Mouse (Mus musculus) layer of hippocampus, postnatal 10 days (tissue): ENCODE measurements around the gene Fasn. TPM values are rescaled to one million over a fixed set of nuclear protein-coding genes. Genes with fewer than 3 reads are reported as not detected.
"Not testable (repeated sequence)": the region's sequence is repeated elsewhere in the genome, so short reads cannot be mapped to it uniquely, and the experiment has no call there.

Source experiments
- DNase-seq, 2 experiments: peaks; one replicate each; pipeline ENCODE4 v3.0.0; 2021; ENCODE audit warnings: low spot score in 2 of 2
- total RNA-seq, 2 experiments: library from RNA; stranded (reverse); gene quantifications; 2 replicates each; pipeline ENCODE4 v1.2.3; 2021

Gene Fasn
- total RNA-seq, 2 experiments from 2014 or later: 286 to 320 TPM

DNA sequence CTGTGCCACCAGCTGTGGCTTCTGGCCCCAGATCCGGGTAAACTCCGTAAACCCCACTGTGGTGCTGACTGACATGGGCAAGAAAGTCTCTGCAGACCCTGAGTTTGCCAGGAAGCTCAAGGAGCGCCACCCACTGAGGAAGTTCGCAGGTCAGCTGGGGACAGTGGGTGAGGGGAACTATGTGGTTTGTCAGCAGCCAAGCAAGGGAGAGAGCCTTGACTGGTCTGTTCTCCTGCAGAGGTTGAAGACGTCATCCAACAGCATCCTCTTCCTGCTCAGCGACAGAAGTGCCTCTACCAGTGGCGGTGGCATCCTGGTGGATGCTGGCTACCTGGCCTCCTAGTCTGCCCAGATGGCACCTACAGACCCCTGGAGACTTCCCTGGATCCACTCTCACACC lies 57.3 kb downstream of the Fasn start:
- DNase-seq: not testable (repeated sequence)

DNA sequence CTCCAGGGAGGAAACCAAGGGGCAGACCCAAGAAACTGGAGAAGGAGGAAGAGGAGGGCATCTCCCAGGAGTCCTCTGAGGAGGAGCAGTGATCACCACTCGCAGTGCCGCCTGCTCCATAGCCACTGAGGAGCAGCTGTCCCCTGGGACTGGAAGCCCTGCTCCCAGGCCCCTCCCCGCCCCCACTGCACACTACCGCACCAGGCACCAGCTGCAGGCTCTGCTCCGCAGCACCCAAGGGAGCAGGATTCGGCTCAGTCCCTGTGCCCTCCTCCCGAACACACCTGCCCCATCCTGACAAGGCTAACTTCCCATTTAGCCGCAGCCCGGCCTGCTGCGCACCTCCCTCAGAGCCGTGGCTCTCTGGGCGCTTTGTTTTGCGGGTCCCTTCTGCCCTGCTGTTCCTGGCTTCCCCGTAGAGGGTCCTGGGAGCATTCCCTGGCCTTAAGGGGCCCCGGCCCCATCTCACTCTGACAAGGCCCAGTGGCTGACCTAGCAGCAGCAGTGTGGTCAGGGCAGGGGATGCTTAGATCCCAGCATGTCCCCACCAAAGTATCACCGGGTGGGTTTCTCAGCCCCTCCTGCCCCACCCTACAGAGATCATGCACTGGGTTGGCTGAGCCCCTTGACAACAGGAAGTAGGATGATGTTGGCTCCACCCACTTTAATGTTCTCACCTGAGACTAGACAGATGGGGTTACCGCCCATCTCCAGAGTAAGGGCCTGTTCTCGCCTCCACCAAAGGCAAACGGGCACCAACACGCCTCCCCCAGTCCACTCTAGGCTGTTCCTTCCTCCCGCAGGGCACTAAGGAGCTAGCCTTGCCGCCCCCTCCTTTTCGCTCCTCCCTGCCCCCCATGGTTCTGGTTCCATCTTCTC lies 61.0 kb downstream of the Fasn start:
- DNase-seq: not testable (repeated sequence)

DNA sequence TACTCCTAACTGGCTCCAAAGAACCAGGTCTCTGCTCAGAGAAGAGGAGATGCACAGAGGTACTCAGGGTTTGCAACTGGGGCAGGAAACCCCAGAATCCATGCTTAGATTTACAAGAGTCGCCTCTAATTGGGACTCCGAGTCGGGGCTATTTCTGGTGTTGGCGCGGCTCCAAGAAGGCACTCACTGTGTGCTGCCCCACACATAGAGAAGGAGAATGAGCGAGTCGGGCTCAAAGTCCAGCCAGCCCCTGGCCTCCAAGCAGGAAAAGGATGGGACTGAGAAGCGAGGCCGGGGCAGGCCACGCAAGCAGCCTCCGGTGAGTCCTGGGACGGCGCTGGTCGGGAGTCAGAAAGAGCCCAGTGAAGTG lies 61.7 kb downstream of the Fasn start, which contains the start of gene Hmga1b:
TSS of gene Hmga1b (plus strand) at position 123 of the 370 bp plus-strand sequence.
- DNase-seq: not testable (repeated sequence)

DNA sequence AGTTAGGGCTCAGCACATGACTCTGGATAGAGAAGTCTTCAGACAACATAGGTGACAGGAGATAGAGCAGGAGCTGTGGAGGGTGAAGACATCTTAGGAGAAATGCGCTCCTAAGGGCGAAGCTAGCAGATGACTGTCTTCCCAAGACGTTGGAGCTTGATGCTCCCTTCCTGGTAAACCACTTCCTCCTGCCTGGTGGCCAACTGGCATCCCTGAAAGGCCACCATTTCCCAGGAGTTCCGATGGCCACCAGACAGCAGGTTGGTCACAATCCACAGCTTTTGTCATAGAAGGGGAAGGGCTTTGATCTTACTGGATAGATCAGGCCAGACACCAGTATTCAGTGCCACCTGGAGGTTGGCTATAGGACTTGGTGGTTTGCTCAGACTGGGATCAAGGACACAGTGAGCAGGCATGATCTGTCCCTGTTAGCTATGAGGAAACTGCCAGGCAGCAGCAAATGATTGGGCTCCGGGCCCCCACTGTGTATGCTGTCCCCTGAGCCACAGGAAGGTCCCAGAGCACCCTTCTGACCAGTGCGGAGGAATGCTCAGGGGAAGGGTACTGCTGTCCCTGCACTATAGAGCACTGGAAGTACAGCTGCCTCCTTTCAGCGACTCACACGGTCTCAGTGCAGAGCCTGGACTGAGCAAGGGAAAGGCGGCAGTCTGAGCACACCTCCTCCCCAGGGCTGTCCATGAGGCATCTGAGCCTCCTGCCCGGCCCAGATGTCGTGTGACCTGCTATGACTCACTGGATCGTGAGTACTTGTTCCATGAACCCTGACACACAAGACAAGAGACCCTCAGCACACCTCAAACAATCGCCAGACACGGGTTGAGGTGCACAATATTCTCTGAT lies 62.3 kb downstream of the Fasn start:
- no peak for DNase-seq

DNA sequence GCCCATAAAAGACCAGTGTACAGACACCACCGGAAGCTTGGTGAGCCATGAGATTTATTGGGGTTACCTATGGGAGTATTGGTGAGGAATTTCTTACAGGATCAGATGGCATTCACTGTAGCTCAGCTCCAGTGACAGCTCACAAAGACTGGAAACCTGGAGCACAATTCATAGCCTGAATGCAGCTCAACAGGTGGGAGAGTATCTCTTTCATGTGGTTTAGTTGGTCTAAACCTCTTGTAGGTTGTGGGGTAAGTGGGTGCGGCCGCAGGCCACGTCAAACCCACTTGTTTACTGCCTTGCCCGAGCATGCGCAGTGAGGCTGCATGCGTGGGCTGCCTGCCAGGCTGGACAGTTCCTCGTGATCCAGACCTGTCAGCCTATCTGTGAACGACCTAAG lies 64.1 kb downstream of the Fasn start:
- DNase-seq: no peak

Other genes starting within 250 kb of the Fasn start
- 100 to 1,000 TPM; 344 to 379 TPM for gene Arhgdia, start 242.9 kb downstream of the Fasn start, total RNA-seq
- gene Alyref, start 226.2 kb downstream of the Fasn start, total RNA-seq: 10 to 100 TPM; 79.8 to 91.3 TPM
- gene Anapc11, start 226.1 kb downstream of the Fasn start, total RNA-seq: 100 to 1,000 TPM in 1 of 2 experiments, 10 to 100 TPM in 1; 93.5 to 107 TPM
- 1 to 10 TPM; 2.2 to 2.4 TPM for gene Npb, start 216.1 kb downstream of the Fasn start, total RNA-seq
- 100 to 1,000 TPM; 132 to 145 TPM for gene Pcyt2, start 206.6 kb downstream of the Fasn start, total RNA-seq
- 10 to 100 TPM; 33.5 to 39.7 TPM for gene Sirt7, start 199.3 kb downstream of the Fasn start, total RNA-seq
- gene Mafg, start 190.9 kb downstream of the Fasn start, total RNA-seq: 10 to 100 TPM; 79.3 to 86.7 TPM
- gene Pycr1, start 180.8 kb downstream of the Fasn start, total RNA-seq: 1 to 10 TPM; 3.5 to 5.3 TPM
- gene Myadml2, start 176.4 kb downstream of the Fasn start, total RNA-seq: 1 to 10 TPM; 1.1 to 2.1 TPM
- 1 to 10 TPM; 5.8 to 7.4 TPM for gene Notum, start 163.4 kb downstream of the Fasn start, total RNA-seq
- 10 to 100 TPM; 55.5 to 62.5 TPM for gene Aspscr1, start 151.6 kb downstream of the Fasn start, total RNA-seq
- gene Cenpx, start 110.8 kb downstream of the Fasn start, total RNA-seq: 10 to 100 TPM; 30.1 to 32.0 TPM
- gene Lrrc45, start 110.6 kb downstream of the Fasn start, total RNA-seq: 10 to 100 TPM; 61.1 to 71.1 TPM
- 100 to 1,000 TPM; 247 to 249 TPM for gene Rac3, start 103.1 kb downstream of the Fasn start, total RNA-seq
- 10 to 100 TPM in 1 of 2 experiments, 1 to 10 TPM in 1; 7.8 to 10.2 TPM for gene Dcxr, start 97.3 kb downstream of the Fasn start, total RNA-seq
- gene Cbr2, start 92.4 kb downstream of the Fasn start, total RNA-seq: 1 to 10 TPM; 2.6 to 2.8 TPM
- gene Hmga1b, start 61.8 kb downstream of the Fasn start, total RNA-seq: 10 to 100 TPM; 18.7 to 22.2 TPM
- 10 to 100 TPM; 89.5 to 91.8 TPM for gene Rfng, start 40.3 kb downstream of the Fasn start, total RNA-seq
- 100 to 1,000 TPM; 136 to 144 TPM for gene Gps1, start 40.3 kb downstream of the Fasn start, total RNA-seq
- gene Dus1l, start 28.1 kb downstream of the Fasn start, total RNA-seq: 10 to 100 TPM; 42.3 to 44.5 TPM
- gene Ccdc57, start 108.3 kb upstream of the Fasn start, total RNA-seq: 1 to 10 TPM; 7.3 to 7.4 TPM
- gene Slc16a3, start 123.9 kb upstream of the Fasn start, total RNA-seq: 1 to 10 TPM; 2.9 to 4.1 TPM
- 100 to 1,000 TPM; 115 TPM for gene Csnk1d, start 166.8 kb upstream of the Fasn start, total RNA-seq
- gene Cd7, start 214.9 kb upstream of the Fasn start, total RNA-seq: not detected
- gene Sectm1b, start 239.0 kb upstream of the Fasn start, total RNA-seq: not detected